Mouse (Mus musculus): ENCODE data around the gene Col17a1.

- no peak for TF ChIP-seq GATA1 (IDR thresholded peaks at IDR 0.05; ENCODE audit: low read depth, low read length)
- TF ChIP-seq MAFK (IDR thresholded peaks at IDR 0.05; ENCODE audit: borderline replicate concordance, low read depth, low read length), result no peak
- no peak for TF ChIP-seq CTCF (IDR thresholded peaks at IDR 0.05 in 2 of 3, conservative IDR thresholded peaks at IDR 0.05 in 1 of 3; ENCODE audit: control insufficient read depth in 1 of 3, insufficient read depth in 1 of 3, low read depth in 2 of 3, low read length in 3 of 3, poor library complexity in 1 of 3, severe bottlenecking in 1 of 3)
- TF ChIP-seq POLR2A (IDR thresholded peaks at IDR 0.05; ENCODE audit: control insufficient read depth in 1 of 2, insufficient read depth in 1 of 2, low read depth in 1 of 2, low read length in 2 of 2, poor library complexity in 1 of 2), result no peak
- TF ChIP-seq NELFE (IDR thresholded peaks at IDR 0.05; ENCODE audit: low read depth, low read length), result no peak
- TF ChIP-seq EP300 (IDR thresholded peaks at IDR 0.05; ENCODE audit: low read depth in 1 of 2, low read length in 2 of 2), result no peak
- no peak for TF ChIP-seq MEF2A (IDR thresholded peaks at IDR 0.05; ENCODE audit: extremely low read depth, insufficient replicate concordance, low read depth, low read length, poor library complexity, severe bottlenecking)
- TF ChIP-seq UBTF (IDR thresholded peaks at IDR 0.05; ENCODE audit: borderline replicate concordance, insufficient read depth, low read depth, low read length), result no peak
Measured at GRCm38 (mm10) chr19:47631799-47632198, 60.1 kb downstream of the Col17a1 start.

Measured in MEL (cell line).